Mouse (Mus musculus) cerebellum, postnatal 10 days (tissue): ENCODE results near the gene Csrp1.
A peak's percentile ranks its signal among the peaks of the same experiment; 100 is the strongest.

Experiments
- DNase-seq, 2 experiments: peaks; one replicate each; pipeline ENCODE4 v3.0.0; 2021; ENCODE audit warnings: mixed read lengths in 2 of 2

Csrp1 gene

GRCm38 (mm10) chr1:135698451-135698921, 21.4 kb upstream of the Csrp1 start:
- peak in 1 of 2 experiments; percentile 46 for DNase-seq

GRCm38 (mm10) chr1:135698996-135699705, 20.7 kb upstream of the Csrp1 start:
- DNase-seq = peak; percentile 86 to 91

GRCm38 (mm10) chr1:135699892-135700291, 20.0 kb upstream of the Csrp1 start:
- DNase-seq = no peak

- DNase-seq = peak; percentile 92 to 94
Observed at GRCm38 (mm10) chr1:135700605-135701004, 19.3 kb upstream of the Csrp1 start.

- no peak for DNase-seq
Observed at GRCm38 (mm10) chr1:135701314-135701713, 18.5 kb upstream of the Csrp1 start.

GRCm38 (mm10) chr1:135702722-135703121, 17.1 kb upstream of the Csrp1 start:
- DNase-seq = no peak

- DNase-seq = no peak
Observed at GRCm38 (mm10) chr1:135704317-135704821, 15.5 kb upstream of the Csrp1 start.

- no peak for DNase-seq
Observed at GRCm38 (mm10) chr1:135708369-135708768, 11.5 kb upstream of the Csrp1 start.

- DNase-seq = no peak
Observed at GRCm38 (mm10) chr1:135711126-135711525, 8.7 kb upstream of the Csrp1 start.

- no peak for DNase-seq
Observed at GRCm38 (mm10) chr1:135714028-135714815, 5.6 kb upstream of the Csrp1 start.

- DNase-seq = no peak
Observed at GRCm38 (mm10) chr1:135714901-135715609, 4.8 kb upstream of the Csrp1 start.

GRCm38 (mm10) chr1:135719486-135719885, 375 bp upstream of the Csrp1 start:
- DNase-seq = peak; percentile 79 to 86

GRCm38 (mm10) chr1:135723016-135723415, 3.2 kb downstream of the Csrp1 start:
- DNase-seq = no peak

- DNase-seq = no peak
Observed at GRCm38 (mm10) chr1:135724134-135724533, 4.3 kb downstream of the Csrp1 start.

- no peak for DNase-seq
Observed at GRCm38 (mm10) chr1:135725324-135725723, 5.5 kb downstream of the Csrp1 start.

GRCm38 (mm10) chr1:135725936-135726335, 6.1 kb downstream of the Csrp1 start:
- DNase-seq = no peak

- peak; percentile 84 to 86 for DNase-seq
Observed at GRCm38 (mm10) chr1:135728631-135729366, 8.9 kb downstream of the Csrp1 start.

- peak in 1 of 2 experiments; percentile 36 for DNase-seq
Observed at GRCm38 (mm10) chr1:135729367-135729713, 9.5 kb downstream of the Csrp1 start.

GRCm38 (mm10) chr1:135729821-135730220, 10.0 kb downstream of the Csrp1 start:
- DNase-seq = no peak

- no peak for DNase-seq
Observed at GRCm38 (mm10) chr1:135730296-135730695, 10.4 kb downstream of the Csrp1 start.

- DNase-seq = no peak
Observed at GRCm38 (mm10) chr1:135731393-135731792, 11.5 kb downstream of the Csrp1 start.

GRCm38 (mm10) chr1:135731897-135732684, 12.2 kb downstream of the Csrp1 start:
- DNase-seq = peak; percentile 41 to 54
